Mouse (Mus musculus) hindbrain, embryonic 13.5 days (tissue): ENCODE measurements around the gene Slc22a14. TPM values are rescaled to one million over a fixed set of nuclear protein-coding genes. Genes with fewer than 3 reads are reported as not detected.

Experiments
- ATAC-seq: fragments of 200-750 bp; cut with Nextera tagmentation; 2 replicates; pipeline ENCODE4 v1.8.0; 2017; ENCODE audit warnings: moderate TSS enrichment; ENCODE audit not compliant: low FRiP score
- H3K27ac ChIP-seq: fragments of 300-500 bp; sonication (generic); 2 replicates; pipeline ENCODE4 v1.5.1; 2015; ENCODE audit warnings: inconsistent platforms, mild to moderate bottlenecking, moderate library complexity
- H3K27me3 ChIP-seq: fragments of 300-500 bp; sonication (generic); 2 replicates; pipeline ENCODE4 v1.6.1; 2015; ENCODE audit warnings: mild to moderate bottlenecking, inconsistent platforms
- H3K36me3 ChIP-seq: fragments of 300-500 bp; sonication (generic); 2 replicates; pipeline ENCODE4 v1.6.1; 2015; ENCODE audit warnings: mild to moderate bottlenecking, inconsistent platforms
- H3K4me1 ChIP-seq: fragments of 300-500 bp; sonication (generic); replicated peaks from 2 replicates; pipeline ENCODE4 v1.6.1; 2015; ENCODE audit warnings: inconsistent platforms
- H3K4me2 ChIP-seq: fragments of 300-500 bp; sonication (generic); 2 replicates; pipeline ENCODE4 v1.6.1; 2015; ENCODE audit warnings: inconsistent platforms, mild to moderate bottlenecking, moderate library complexity
- H3K4me3 ChIP-seq: fragments of 300-500 bp; sonication (generic); 2 replicates; pipeline ENCODE4 v1.5.1; 2015; ENCODE audit warnings: mild to moderate bottlenecking, inconsistent platforms
- H3K9ac ChIP-seq: fragments of 300-500 bp; sonication (generic); 2 replicates; pipeline ENCODE4 v1.6.1; 2015; ENCODE audit warnings: mild to moderate bottlenecking, inconsistent platforms
- H3K9me3 ChIP-seq: fragments of 300-500 bp; sonication (generic); 2 replicates; pipeline ENCODE4 v1.6.1; 2016; ENCODE audit warnings: inconsistent platforms
- WGBS: fragments of 180-500 bp; shearing (Covaris S2); methylation state at CpG from one replicate; pipeline ENCODE4 v1.1.7; 2015; 5-methylcytosine and 5-hydroxymethylcytosine counted together
- polyA plus RNA-seq: library from polyadenylated mRNA; unstranded; fragments of >200 nt; fragmentation: Nextera tagmentation; extraction: Ambion mirVana; gene quantifications from 2 replicates; pipeline ENCODE4 v1.2.1, GENCODE M21; 2015

The Slc22a14 gene
- polyA plus RNA-seq, 1 experiment from 2014 or later: not detected

DNA sequence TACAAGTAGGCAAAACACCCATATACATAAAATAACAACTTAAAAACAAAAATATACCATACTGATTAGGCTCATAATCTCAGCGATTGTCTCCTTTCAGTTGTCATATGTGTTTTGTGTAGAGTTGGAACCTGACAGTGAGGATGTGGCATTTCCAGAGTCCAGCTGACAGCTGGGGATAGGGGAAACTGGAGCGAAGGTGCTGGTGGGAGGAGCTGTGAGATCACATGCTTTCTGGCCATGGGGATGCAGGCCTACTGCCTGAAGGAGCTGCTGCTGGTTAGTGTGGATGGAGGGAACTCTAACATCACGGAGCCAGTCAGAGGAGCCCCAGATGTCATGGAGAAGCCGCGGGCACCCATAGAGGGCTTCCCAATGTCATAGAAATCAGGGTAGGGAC, 159.6 kb downstream of the Slc22a14 start:
- Histone ChIP-seq H3K36me3 (no peaks in the 10 kb centered on the region), H3K4me1 (no peaks in the 10 kb centered on the region), H3K27ac (no peak overlapping the region), H3K27me3 (no peaks in the 10 kb centered on the region), H3K9me3 (peaks cover 16% of the 10 kb centered on the region; the same call in 1 of the 2 replicates), H3K9ac (no peak overlapping the region), H3K4me2 (no peak overlapping the region), H3K4me3 (no peak overlapping the region)
- ATAC-seq: no peak
- 90% methylated on average over 5 of the region's 5 CpGs for WGBS

DNA sequence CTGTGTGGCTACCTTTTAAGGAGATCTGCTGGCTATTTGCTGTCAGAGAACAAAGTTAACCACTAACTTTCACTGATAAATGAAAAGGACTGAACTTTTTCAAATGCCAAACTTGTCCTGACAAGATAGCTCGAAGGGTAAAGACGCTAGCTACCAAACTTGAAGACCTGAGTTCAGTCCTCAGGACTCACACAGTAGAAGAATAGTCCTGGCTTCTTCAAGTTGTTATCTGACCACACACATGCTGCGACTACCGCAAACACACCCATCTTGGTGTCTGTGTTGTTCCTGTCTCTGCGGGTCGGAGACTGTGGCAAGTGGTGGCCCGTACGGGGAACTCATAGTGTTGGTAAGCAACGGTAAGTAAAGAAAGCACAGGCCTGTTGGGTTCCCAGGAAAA, 161.7 kb downstream of the Slc22a14 start:
- Histone ChIP-seq H3K4me2 (no peak overlapping the region), H3K36me3 (no peaks in the 10 kb centered on the region), H3K27ac (no peak overlapping the region), H3K4me3 (no peak overlapping the region), H3K9ac (no peak overlapping the region), H3K4me1 (no peaks in the 10 kb centered on the region), H3K9me3 (peaks cover 16% of the 10 kb centered on the region; the same call in 1 of the 2 replicates), H3K27me3 (no peaks in the 10 kb centered on the region)
- 98% methylated on average over 9 of the region's 9 CpGs for WGBS
- no peak for ATAC-seq

DNA sequence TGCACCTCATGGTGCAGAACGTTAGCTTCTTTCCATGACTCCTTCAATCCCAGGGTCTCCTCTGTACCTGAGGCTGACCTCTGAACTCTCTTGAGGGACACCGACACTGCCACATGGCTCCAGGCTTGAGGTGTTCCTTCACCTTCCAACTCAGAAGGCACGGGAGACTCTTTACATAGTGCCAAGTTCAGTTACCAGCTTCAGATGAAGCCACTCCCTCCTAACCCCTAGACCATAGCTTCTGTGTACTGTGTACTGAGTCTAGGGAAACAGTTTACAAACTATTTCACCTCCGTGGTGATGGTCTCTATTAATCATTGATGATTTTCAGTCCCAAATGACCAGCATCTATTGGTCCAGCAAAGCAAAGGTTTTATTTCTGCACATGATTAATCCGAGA, 163.7 kb downstream of the Slc22a14 start:
- Histone ChIP-seq H3K9me3 (peaks cover 16% of the 10 kb centered on the region; the same call in 1 of the 2 replicates), H3K4me1 (no peaks in the 10 kb centered on the region), H3K4me2 (no peak overlapping the region), H3K27me3 (no peaks in the 10 kb centered on the region), H3K4me3 (no peak overlapping the region), H3K36me3 (no peaks in the 10 kb centered on the region), H3K9ac (no peak overlapping the region), H3K27ac (no peak overlapping the region)
- no peak for ATAC-seq
- WGBS: 90% methylated on average over 5 of the region's 5 CpGs

DNA sequence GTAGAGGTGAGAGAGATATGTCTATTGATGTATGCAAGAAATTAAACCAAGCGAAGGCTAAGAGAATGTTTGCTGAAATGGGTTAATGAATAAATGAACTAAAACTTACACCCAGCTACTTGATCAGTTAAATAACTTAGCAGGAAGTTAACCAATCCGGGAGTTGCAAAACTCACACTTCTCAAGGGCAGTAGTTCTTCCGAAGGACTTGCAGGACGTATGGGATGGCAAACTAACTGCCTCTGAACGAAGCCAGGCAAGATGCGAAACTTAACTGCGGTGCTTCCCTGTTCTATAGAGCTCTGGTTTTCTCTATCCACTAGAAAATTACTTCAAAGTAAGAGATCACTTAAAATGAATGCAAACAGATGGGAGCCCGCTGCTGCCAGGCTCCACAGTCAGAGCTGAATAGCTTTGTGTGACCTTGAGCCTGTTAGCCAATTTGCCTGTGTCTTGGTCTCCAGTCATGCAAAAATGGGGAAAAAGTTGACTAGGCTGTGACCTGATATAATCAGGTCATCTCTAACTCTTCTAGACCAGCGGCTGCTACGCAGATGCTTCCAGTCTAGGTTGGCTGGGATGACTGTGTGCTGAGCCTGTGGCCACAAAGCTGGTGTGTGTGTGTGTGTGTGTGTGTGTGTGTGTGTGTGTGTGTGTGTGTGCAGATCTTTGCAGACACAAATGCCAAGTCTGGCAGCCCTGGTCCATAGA, 166.0 kb downstream of the Slc22a14 start:
- H3K4me2 ChIP-seq: no peak overlapping the region
- H3K27ac ChIP-seq: no peak overlapping the region
- H3K9me3 ChIP-seq: peaks cover 11% of the 10 kb centered on the region; the same call in 1 of the 2 replicates
- H3K9ac ChIP-seq: no peak overlapping the region
- no peak overlapping the region for H3K4me3 ChIP-seq
- no peaks in the 10 kb centered on the region for H3K36me3 ChIP-seq
- WGBS: 87% methylated on average over 10 of the region's 10 CpGs
- no peak for ATAC-seq
- no peaks in the 10 kb centered on the region for H3K4me1 ChIP-seq
- H3K27me3 ChIP-seq: no peaks in the 10 kb centered on the region

DNA sequence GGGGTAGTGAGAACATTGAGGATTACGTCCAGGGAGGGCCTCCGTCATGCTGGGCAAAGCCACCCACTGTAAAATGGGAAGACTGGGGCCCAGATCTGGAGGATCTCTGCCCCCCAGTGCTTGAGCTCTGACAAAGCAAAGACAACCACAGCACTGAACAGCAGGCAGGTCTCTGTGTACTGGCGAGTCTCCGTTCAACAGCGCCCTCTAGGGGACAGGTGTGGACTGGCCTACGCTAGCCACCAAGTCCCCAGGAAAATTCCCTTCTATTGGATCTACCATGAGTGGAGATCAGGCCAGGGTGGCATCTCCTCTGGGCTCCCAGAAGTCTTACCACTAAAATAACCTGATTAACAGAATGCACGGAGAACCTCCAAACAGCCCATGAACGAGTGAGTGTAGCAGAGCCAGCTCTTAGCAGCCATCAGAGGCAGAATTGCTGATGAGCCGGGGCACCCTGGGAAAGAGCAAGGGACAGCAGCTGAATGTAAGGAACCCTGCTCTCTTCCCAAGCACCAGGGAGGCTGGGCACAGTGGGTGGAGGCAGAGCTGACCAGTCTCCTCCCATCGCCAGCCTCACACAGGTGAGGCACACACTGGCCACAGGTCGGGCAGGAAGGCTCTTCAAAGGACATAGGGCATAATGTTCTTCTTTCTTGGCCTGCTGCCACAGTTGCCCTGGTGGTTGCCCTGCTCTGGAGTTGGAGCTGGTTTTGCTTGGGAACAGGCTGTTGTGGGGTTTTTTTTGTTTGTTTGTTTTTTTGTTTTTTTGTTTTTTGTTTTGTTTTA, 173.0 kb downstream of the Slc22a14 start:
- Histone ChIP-seq H3K9ac (no peak overlapping the region), H3K9me3 (no peaks in the 10 kb centered on the region), H3K4me1 (no peaks in the 10 kb centered on the region), H3K27ac (no peak overlapping the region), H3K4me3 (no peak overlapping the region), H3K27me3 (no peaks in the 10 kb centered on the region), H3K4me2 (no peak overlapping the region), H3K36me3 (no peaks in the 10 kb centered on the region)
- ATAC-seq: no peak
- WGBS: 40% methylated on average over 11 of the region's 11 CpGs

DNA sequence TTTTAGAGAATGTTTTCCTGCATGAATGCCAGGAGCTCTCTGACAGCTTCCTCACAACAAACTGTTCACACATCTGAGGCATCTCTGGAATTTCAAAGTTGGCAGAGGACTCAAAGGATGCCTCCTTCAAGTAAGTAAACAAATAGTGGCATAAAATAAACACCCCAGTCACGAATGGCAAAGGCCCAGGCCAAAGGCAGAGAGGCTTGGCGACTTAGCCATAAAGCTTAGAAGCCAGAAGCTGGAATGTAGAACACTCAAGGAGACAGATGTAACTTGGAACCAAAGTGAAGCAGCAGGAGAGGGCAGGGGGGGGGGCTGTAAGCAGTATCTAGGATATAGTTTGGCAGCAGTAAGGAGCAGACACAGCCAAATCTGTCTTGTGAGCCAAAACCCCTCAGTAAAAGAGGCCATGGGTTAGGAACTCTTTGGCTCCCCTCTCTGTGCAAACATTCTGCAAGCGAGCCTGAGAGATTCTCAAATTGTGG, 184.1 kb downstream of the Slc22a14 start:
- Histone ChIP-seq H3K27ac (no peak overlapping the region), H3K4me3 (no peak overlapping the region), H3K27me3 (no peaks in the 10 kb centered on the region), H3K9ac (no peak overlapping the region), H3K9me3 (no peaks in the 10 kb centered on the region), H3K36me3 (no peaks in the 10 kb centered on the region), H3K4me1 (no peaks in the 10 kb centered on the region), H3K4me2 (no peak overlapping the region)
- ATAC-seq: no peak
- WGBS: 52% methylated on average over 3 of the region's 3 CpGs

DNA sequence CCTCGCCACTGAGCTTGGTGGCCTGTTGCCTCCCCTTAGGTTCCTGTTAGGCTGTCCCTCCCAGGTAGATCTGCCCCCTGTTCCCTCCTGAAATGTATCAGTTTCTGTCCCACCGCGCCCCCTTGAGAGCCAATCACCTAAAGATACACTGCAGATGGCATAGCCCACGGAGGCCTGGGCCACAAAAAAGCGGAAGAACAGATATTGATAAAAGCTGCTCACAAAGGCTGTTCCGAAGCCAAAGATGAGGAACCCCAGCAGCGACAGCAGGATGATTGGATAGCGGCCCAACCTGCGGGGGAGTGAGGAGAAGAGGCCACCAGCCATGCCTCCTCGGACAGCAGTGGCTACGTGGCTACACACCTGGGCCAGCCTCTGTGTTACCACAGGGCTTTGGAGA, 186.1 kb downstream of the Slc22a14 start:
- no peak overlapping the region for H3K4me2 ChIP-seq
- no peak overlapping the region for H3K4me3 ChIP-seq
- no peaks in the 10 kb centered on the region for H3K36me3 ChIP-seq
- H3K27me3 ChIP-seq: no peaks in the 10 kb centered on the region
- ATAC-seq: no peak
- H3K27ac ChIP-seq: no peak overlapping the region
- H3K9me3 ChIP-seq: no peaks in the 10 kb centered on the region
- no peak overlapping the region for H3K9ac ChIP-seq
- H3K4me1 ChIP-seq: no peaks in the 10 kb centered on the region
- WGBS: 92% methylated on average over 11 of the region's 11 CpGs

DNA sequence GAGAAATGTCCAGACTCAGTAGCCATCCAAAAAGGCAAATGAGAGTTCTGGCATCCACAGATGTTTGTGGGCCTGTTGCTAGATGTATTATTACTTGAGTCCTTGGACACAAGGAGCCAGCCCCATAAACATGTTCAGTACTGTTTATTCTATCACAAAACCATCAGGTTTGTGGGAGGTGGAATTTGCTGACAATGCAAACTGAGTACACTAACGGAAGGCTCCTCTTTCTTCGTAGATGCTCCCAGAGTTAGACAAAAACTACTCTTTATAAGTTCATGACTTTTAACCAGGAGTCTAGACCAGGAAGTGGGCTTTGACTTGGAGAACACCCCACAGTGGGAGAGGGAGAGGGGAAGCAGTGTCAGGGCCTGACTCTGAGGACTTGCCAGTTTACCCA, 197.7 kb downstream of the Slc22a14 start:
- no peak for ATAC-seq
- no peaks in the 10 kb centered on the region; the same call in 1 of the 2 replicates for H3K9me3 ChIP-seq
- no peaks in the 10 kb centered on the region for H3K27me3 ChIP-seq
- no peaks in the 10 kb centered on the region for H3K36me3 ChIP-seq
- H3K4me3 ChIP-seq: no peak overlapping the region
- no peak overlapping the region for H3K9ac ChIP-seq
- no peak overlapping the region for H3K27ac ChIP-seq
- no peaks in the 10 kb centered on the region for H3K4me1 ChIP-seq
- H3K4me2 ChIP-seq: no peak overlapping the region
- 95% methylated on average over 2 of the region's 2 CpGs for WGBS

DNA sequence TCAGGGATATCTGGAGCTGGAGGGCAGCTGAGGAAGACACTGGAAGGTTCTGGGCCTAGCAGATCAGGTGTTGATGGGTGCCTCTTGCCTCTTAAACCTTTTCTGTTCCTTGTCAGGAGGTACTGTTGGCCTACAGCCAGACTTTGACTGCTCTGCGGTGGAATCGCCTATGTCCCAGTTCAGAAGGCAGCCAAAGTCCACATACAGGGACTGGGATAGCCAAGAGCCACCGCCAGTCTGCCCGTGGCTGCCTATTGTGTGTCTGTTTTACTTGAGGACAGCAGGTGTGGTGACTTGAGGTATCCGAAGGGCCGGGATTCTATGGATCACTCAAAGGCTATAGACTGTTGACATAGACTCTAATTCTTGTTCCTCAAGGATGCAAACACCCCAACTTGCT, 199.8 kb downstream of the Slc22a14 start:
- Histone ChIP-seq H3K4me3 (no peak overlapping the region), H3K36me3 (no peaks in the 10 kb centered on the region), H3K9ac (no peak overlapping the region), H3K4me2 (no peak overlapping the region), H3K27ac (no peak overlapping the region), H3K27me3 (no peaks in the 10 kb centered on the region), H3K4me1 (no peaks in the 10 kb centered on the region), H3K9me3 (no peaks in the 10 kb centered on the region; the same call in 1 of the 2 replicates)
- ATAC-seq: no peak
- 96% methylated on average over 6 of the region's 6 CpGs for WGBS

DNA sequence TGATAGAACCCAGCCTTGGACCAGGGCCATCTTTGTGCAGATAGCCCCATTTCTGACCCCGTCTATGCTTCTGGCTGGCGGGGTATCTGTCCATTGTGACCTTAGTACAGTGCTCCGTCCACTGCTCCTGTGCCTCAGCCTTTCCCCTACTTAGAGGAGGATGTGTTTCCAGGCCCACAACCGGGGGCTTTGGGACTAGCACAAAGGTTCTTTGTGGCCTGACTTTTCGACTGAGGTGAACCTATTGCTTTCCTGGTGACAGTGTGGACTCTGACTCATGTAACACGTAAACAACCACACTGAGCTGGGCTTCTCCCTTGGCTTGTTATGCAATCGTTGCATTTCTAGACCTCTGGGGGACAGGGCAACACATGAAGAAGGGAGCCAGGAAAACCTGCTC, 200.6 kb downstream of the Slc22a14 start:
- H3K9ac ChIP-seq: no peak overlapping the region
- no peak for ATAC-seq

DNA sequence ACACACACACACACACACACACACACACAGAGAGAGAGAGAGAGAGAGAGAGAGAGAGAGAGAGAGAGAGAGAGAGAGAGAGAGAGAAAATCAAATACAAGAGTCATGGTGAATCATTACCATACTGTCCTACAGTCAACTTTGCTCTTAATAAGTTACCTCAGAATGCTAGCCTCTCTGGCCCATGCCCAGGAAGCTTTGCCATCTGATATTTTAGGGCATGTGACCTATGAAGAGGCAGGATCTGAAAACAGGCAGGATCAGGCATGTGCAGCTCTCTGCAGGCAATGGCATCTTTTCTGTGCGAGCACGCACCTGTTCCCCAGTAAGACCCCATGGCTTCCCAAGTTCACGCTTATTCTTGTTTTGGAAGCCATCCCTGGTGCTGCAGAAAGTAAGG, 204.7 kb downstream of the Slc22a14 start:
- Histone ChIP-seq H3K4me2 (no peak overlapping the region), H3K27ac (no peak overlapping the region), H3K27me3 (peaks cover 17% of the 10 kb centered on the region), H3K4me3 (no peak overlapping the region), H3K9ac (no peak overlapping the region), H3K36me3 (no peaks in the 10 kb centered on the region), H3K4me1 (no peaks in the 10 kb centered on the region; the same call in 1 of the 2 replicates), H3K9me3 (no peaks in the 10 kb centered on the region)
- ATAC-seq: no peak
- WGBS: 95% methylated on average over 3 of the region's 3 CpGs

More for the DNA sequence above, 200.6 kb downstream of the Slc22a14 start:
- no peaks in the 10 kb centered on the region for H3K27me3 ChIP-seq
- no peaks in the 10 kb centered on the region for H3K4me1 ChIP-seq
- H3K4me3 ChIP-seq: no peak overlapping the region
- WGBS: 88% methylated on average over 7 of the region's 7 CpGs
- no peaks in the 10 kb centered on the region; the same call in 1 of the 2 replicates for H3K9me3 ChIP-seq
- no peaks in the 10 kb centered on the region for H3K36me3 ChIP-seq
- no peak overlapping the region for H3K4me2 ChIP-seq
- no peak overlapping the region for H3K27ac ChIP-seq

DNA sequence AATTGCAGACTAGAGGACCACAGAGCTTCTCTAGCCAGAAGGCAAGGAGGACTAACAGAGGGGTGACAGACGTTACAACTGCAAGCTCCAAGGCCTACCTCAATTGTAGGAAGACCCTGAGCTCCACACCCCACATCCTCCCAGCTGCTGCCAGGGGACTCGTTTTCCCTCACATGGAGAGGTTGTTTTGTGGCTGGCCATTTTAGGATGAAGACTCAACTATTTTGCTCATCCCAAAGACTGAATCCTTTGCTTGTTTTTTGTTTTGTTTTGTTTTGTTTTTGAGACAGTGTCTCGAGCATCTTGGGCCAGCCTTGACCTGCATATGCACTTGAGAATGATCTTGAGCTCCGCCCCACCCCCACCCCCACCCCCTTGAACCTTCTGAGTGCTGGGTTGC, 206.5 kb downstream of the Slc22a14 start, which contains the start of gene Gm47289:
TSS of gene Gm47289 (plus strand) at position 301 of the 400 bp plus-strand sequence.
- no peaks in the 10 kb centered on the region for H3K9me3 ChIP-seq
- no peaks in the 10 kb centered on the region; the same call in 1 of the 2 replicates for H3K4me1 ChIP-seq
- H3K4me2 ChIP-seq: no peak within 1 kb of the TSS
- ATAC-seq: no peak
- WGBS: 55% methylated on average over 4 of the region's 4 CpGs
- no peak within 1 kb of the TSS for H3K27ac ChIP-seq
- peaks cover 28% of the 10 kb centered on the region for H3K27me3 ChIP-seq
- no peaks in the 10 kb centered on the region for H3K36me3 ChIP-seq
- no peak within 1 kb of the TSS for H3K4me3 ChIP-seq
- no peak within 1 kb of the TSS for H3K9ac ChIP-seq
